Mouse (Mus musculus) hindbrain, embryonic 15.5 days (tissue): Measurements from ENCODE around the gene Fkbp9. TPM values are rescaled to one million over a fixed set of nuclear protein-coding genes. Genes with fewer than 3 reads are reported as not detected.
A peak's percentile ranks its signal among the peaks of the same experiment; 100 is the strongest.

Source experiments
- ATAC-seq: fragments of 200-750 bp; cut with Nextera tagmentation; 2 replicates; pipeline ENCODE4 v1.8.0; 2017; ENCODE audit warnings: low read depth, moderate number of reproducible peaks, moderate TSS enrichment; ENCODE audit not compliant: low FRiP score
- H3K27ac ChIP-seq: fragments of 300-500 bp; sonication (generic); replicated peaks from 2 replicates; pipeline ENCODE4 v1.5.1; 2015; ENCODE audit warnings: mild to moderate bottlenecking, inconsistent platforms
- H3K27me3 ChIP-seq: fragments of 300-500 bp; sonication (generic); 2 replicates; pipeline ENCODE4 v1.6.1; 2015; ENCODE audit warnings: control low read depth, inconsistent platforms
- H3K36me3 ChIP-seq: fragments of 300-500 bp; sonication (generic); 2 replicates; pipeline ENCODE4 v1.6.1; 2015; ENCODE audit warnings: control low read depth, inconsistent platforms
- H3K4me1 ChIP-seq: fragments of 300-500 bp; sonication (generic); replicated peaks from 2 replicates; pipeline ENCODE4 v1.6.1; 2015; ENCODE audit warnings: control low read depth, inconsistent platforms
- H3K4me2 ChIP-seq: fragments of 300-500 bp; sonication (generic); 2 replicates; pipeline ENCODE4 v1.6.1; 2015; ENCODE audit warnings: moderate library complexity, mild to moderate bottlenecking, inconsistent platforms
- H3K4me3 ChIP-seq: fragments of 300-500 bp; sonication (generic); 2 replicates; pipeline ENCODE4 v1.5.1; 2015; ENCODE audit warnings: mild to moderate bottlenecking, inconsistent platforms
- H3K9ac ChIP-seq: fragments of 300-500 bp; sonication (generic); 2 replicates; pipeline ENCODE4 v1.6.1; 2015; ENCODE audit warnings: inconsistent platforms
- H3K9me3 ChIP-seq: fragments of 300-500 bp; sonication (generic); 2 replicates; pipeline ENCODE4 v1.6.1; 2016; ENCODE audit warnings: control low read depth, inconsistent platforms
- WGBS: fragments of 180-500 bp; shearing (Covaris S2); methylation state at CpG from one replicate; pipeline ENCODE4 v1.1.7; 2015; 5-methylcytosine and 5-hydroxymethylcytosine counted together
- polyA plus RNA-seq: library from polyadenylated mRNA; unstranded; fragments of >200 nt; fragmentation: Nextera tagmentation; extraction: Ambion mirVana; gene quantifications from 2 replicates; pipeline ENCODE4 v1.2.1, GENCODE M21; 2015

Fkbp9 gene
- polyA plus RNA-seq, result 41.7 and 42.8 TPM in 2 replicates

- H3K4me3 ChIP-seq, result peak within 1 kb of the TSS; percentile 61
- under 1% methylated on average over 57 of the region's 58 CpGs for WGBS
- peaks cover 6% of the 10 kb centered on the region; the same call in 1 of the 2 replicates for H3K4me1 ChIP-seq
- H3K27me3 ChIP-seq, result no peaks in the 10 kb centered on the region
- H3K27ac ChIP-seq, result peak within 1 kb of the TSS; percentile 67
- H3K9me3 ChIP-seq, result no peaks in the 10 kb centered on the region
- peak within 1 kb of the TSS; percentile 53 for H3K9ac ChIP-seq
- no peaks in the 10 kb centered on the region for H3K36me3 ChIP-seq
- peak; percentile 93 for ATAC-seq
- H3K4me2 ChIP-seq, result peak within 1 kb of the TSS; percentile 92
These were observed at the start of gene Fkbp9 for GRCm38 (mm10) chr6:56831697-56832406. Gene Fkbp9 (plus strand): TSS chr6:56832059.

- no peak for ATAC-seq
- Histone ChIP-seq H3K27ac (no peak overlapping the region), H3K4me3 (no peak overlapping the region), H3K9me3 (no peaks in the 10 kb centered on the region), H3K36me3 (peaks cover 22% of the 10 kb centered on the region), H3K9ac (no peak overlapping the region), H3K27me3 (no peaks in the 10 kb centered on the region), H3K4me1 (0 out of 2 replicates have a peak, but pooled peaks cover 4% of the 10 kb centered on the region), H3K4me2 (no peak overlapping the region)
- WGBS, result 91% methylated on average over 4 of the region's 4 CpGs
These were observed 48.1 kb upstream of the Fkbp9 start for GRCm38 (mm10) chr6:56783561-56784272.

DNA sequence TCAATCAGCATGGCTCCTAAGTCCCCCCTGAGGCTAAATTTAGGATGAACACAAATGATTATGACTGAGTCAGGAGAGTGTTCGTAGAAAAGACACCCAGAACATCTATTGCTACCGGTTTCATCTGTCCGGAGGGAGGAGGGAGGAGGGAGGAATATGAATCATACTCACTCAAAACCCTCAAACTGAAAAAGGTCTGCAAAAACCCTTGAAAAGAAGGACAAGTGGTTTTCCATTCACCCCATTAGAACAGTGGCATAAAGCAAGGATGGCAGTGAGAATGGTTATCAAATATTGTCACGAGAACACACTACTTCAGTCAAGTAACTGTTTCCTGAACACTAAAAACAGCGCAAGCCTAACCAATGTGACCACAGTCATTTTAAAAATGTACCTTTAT is 46.8 kb upstream of the Fkbp9 start:
- no peak overlapping the region for H3K27ac ChIP-seq
- H3K36me3 ChIP-seq, result peaks cover 11% of the 10 kb centered on the region
- ATAC-seq, result no peak
- 0 out of 2 replicates have a peak, but pooled peaks cover 4% of the 10 kb centered on the region for H3K4me1 ChIP-seq
- H3K9me3 ChIP-seq, result no peaks in the 10 kb centered on the region
- H3K9ac ChIP-seq, result no peak overlapping the region
- H3K4me3 ChIP-seq, result no peak overlapping the region
- no peaks in the 10 kb centered on the region for H3K27me3 ChIP-seq
- WGBS, result 86% methylated on average over 5 of the region's 5 CpGs
- no peak overlapping the region for H3K4me2 ChIP-seq

DNA sequence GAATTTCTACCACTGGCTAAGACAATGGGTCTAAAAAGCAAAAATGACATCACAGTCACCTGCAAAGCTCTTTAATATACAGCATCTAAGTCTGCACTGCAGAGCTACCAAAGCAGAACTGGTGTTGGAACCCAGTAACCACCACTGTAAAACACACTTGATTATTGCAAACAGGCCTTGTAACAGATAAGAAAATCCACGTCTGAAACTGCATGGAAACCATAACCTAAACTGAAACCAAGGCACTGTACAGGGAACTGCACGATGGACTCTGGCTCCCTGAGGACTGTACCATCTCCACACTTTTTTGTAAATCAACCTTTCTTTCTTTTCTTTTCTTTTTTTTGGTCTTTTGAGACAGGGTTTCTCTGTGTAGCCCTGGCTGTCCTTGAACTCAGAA is 44.2 kb upstream of the Fkbp9 start:
- no peak overlapping the region for H3K9ac ChIP-seq
- H3K27me3 ChIP-seq, result no peaks in the 10 kb centered on the region
- H3K9me3 ChIP-seq, result no peaks in the 10 kb centered on the region
- H3K4me1 ChIP-seq, result 0 out of 2 replicates have a peak, but pooled peaks cover 4% of the 10 kb centered on the region
- 94% methylated on average over 2 of the region's 2 CpGs for WGBS
- ATAC-seq, result no peak
- no peak overlapping the region for H3K27ac ChIP-seq
- no peak overlapping the region for H3K4me2 ChIP-seq
- 0 out of 2 replicates have a peak, but pooled peaks cover 3% of the 10 kb centered on the region for H3K36me3 ChIP-seq
- H3K4me3 ChIP-seq, result no peak overlapping the region

- Histone ChIP-seq H3K9ac (no peak overlapping the region), H3K27me3 (no peaks in the 10 kb centered on the region), H3K9me3 (no peaks in the 10 kb centered on the region), H3K4me1 (peaks cover 7% of the 10 kb centered on the region), H3K4me3 (no peak overlapping the region), H3K36me3 (0 out of 2 replicates have a peak, but pooled peaks cover 3% of the 10 kb centered on the region), H3K4me2 (no peak overlapping the region), H3K27ac (no peak overlapping the region)
- ATAC-seq, result no peak
- WGBS, result 90% methylated on average over 3 of the region's 3 CpGs
These were observed 42.5 kb upstream of the Fkbp9 start for GRCm38 (mm10) chr6:56789336-56789735.

DNA sequence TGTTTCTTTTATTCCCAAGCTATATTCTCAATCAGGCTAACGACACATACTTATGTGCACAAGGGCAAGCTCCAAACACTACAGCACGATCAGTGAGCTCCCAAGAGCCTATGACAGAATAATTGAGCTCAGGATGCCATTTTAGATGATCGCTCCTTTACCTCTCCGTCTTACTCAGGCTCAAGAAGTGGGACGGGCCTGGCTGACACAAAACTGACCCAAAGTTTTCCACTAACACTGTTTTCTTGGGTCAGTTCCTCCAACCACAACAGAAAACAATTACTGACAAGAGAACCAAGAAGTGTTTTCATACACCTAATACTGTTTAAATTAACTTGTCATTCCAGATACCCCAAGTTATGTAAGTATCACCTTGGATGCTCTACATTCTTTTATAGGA is 37.0 kb upstream of the Fkbp9 start:
- ATAC-seq, result no peak
- peaks cover 34% of the 10 kb centered on the region for H3K4me1 ChIP-seq
- no peaks in the 10 kb centered on the region for H3K9me3 ChIP-seq
- H3K27me3 ChIP-seq, result no peaks in the 10 kb centered on the region
- H3K4me2 ChIP-seq, result peak overlapping the region; percentile 73
- 83% methylated on average over 5 of the region's 5 CpGs for WGBS
- H3K4me3 ChIP-seq, result no peak overlapping the region
- H3K36me3 ChIP-seq, result no peaks in the 10 kb centered on the region
- no peak overlapping the region for H3K9ac ChIP-seq
- H3K27ac ChIP-seq, result no peak overlapping the region

DNA sequence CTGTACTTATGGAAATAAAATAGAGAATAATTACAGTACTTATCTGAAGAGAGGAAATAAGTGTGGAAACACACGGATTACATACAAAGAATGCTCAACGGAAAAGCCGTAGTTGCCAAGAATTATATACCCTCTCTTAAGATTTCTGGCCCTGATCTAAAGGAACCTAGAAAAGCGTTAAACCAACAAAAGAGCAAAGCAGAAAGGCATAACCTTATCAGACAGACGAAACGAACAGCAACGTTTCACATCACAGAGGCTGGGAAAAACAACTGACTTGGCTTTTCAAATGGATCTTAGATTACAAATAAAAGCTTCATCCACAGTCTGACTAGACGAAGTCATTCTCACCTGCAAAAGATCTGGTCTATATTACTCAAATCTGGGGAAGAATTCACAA is 35.6 kb upstream of the Fkbp9 start:
- Histone ChIP-seq H3K9ac (peak overlapping the region; percentile 91), H3K4me1 (peaks cover 34% of the 10 kb centered on the region), H3K36me3 (no peaks in the 10 kb centered on the region), H3K27ac (peak overlapping the region; percentile 99), H3K4me2 (peak overlapping the region; percentile 73), H3K4me3 (peak overlapping the region; percentile 96), H3K27me3 (no peaks in the 10 kb centered on the region), H3K9me3 (no peaks in the 10 kb centered on the region)
- WGBS, result 7% methylated on average over 8 of the region's 8 CpGs
- ATAC-seq, result no peak

- peak overlapping the region; percentile 96 for H3K4me3 ChIP-seq
- peak overlapping the region; percentile 99 for H3K27ac ChIP-seq
- 0% methylated on average over 16 of the region's 16 CpGs for WGBS
- H3K4me2 ChIP-seq, result peak overlapping the region; percentile 73
- H3K9ac ChIP-seq, result peak overlapping the region; percentile 91
- H3K36me3 ChIP-seq, result no peaks in the 10 kb centered on the region
- ATAC-seq, result peak; percentile 4; the same call in 1 of the 2 replicates
- H3K27me3 ChIP-seq, result no peaks in the 10 kb centered on the region
- peaks cover 34% of the 10 kb centered on the region for H3K4me1 ChIP-seq
- H3K9me3 ChIP-seq, result no peaks in the 10 kb centered on the region
These were observed 35.2 kb upstream of the Fkbp9 start for GRCm38 (mm10) chr6:56796668-56797141.

GRCm38 (mm10) chr6:56797311-56798151 is 34.3 kb upstream of the Fkbp9 start, which contains the start of gene Kbtbd2:
Gene Kbtbd2 (minus strand): TSS chr6:56797813.
- Histone ChIP-seq H3K27ac (peak within 1 kb of the TSS; percentile 99), H3K36me3 (no peaks in the 10 kb centered on the region), H3K9ac (peak within 1 kb of the TSS; percentile 91), H3K27me3 (no peaks in the 10 kb centered on the region), H3K4me2 (peak within 1 kb of the TSS; percentile 73), H3K9me3 (no peaks in the 10 kb centered on the region), H3K4me3 (peak within 1 kb of the TSS; percentile 96), H3K4me1 (peaks cover 34% of the 10 kb centered on the region)
- peak; percentile 96 for ATAC-seq
- WGBS, result under 1% methylated on average over 70 of the region's 98 CpGs

DNA sequence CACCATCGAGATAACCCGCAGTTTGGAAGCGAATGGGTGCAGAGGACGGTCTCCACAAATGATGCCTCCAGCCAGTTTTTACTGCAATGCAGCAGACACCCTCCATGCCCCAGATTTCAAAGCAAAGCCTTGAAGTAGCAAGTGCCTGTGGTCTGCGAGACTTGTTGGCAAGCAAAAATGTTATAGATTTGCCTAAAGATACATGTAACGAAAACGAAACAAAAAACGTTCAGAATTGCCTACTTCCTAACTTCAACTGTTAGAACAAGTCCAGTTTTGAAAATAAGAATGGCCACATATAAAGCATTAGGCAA is 33.8 kb upstream of the Fkbp9 start:
- Histone ChIP-seq H3K27ac (peak overlapping the region; percentile 99), H3K27me3 (no peaks in the 10 kb centered on the region), H3K4me3 (peak overlapping the region; percentile 96), H3K9me3 (no peaks in the 10 kb centered on the region), H3K9ac (peak overlapping the region; percentile 91), H3K36me3 (no peaks in the 10 kb centered on the region), H3K4me2 (peak overlapping the region; percentile 73), H3K4me1 (peaks cover 34% of the 10 kb centered on the region)
- WGBS, result 18% methylated on average over 8 of the region's 8 CpGs
- no peak for ATAC-seq

- Histone ChIP-seq H3K4me1 (no peaks in the 10 kb centered on the region), H3K4me2 (no peak overlapping the region), H3K9ac (no peak overlapping the region), H3K27ac (no peak overlapping the region), H3K27me3 (no peaks in the 10 kb centered on the region), H3K36me3 (no peaks in the 10 kb centered on the region), H3K4me3 (no peak overlapping the region), H3K9me3 (no peaks in the 10 kb centered on the region)
- 86% methylated on average over 4 of the region's 4 CpGs for WGBS
- ATAC-seq, result no peak
These were observed 26.8 kb upstream of the Fkbp9 start for GRCm38 (mm10) chr6:56805026-56805425.
